Mouse (Mus musculus): ENCODE measurements around the gene Rbm19. TPM values are rescaled to one million over a fixed set of nuclear protein-coding genes. Genes with fewer than 3 reads are reported as not detected.
A peak's percentile ranks its signal among the peaks of the same experiment; 100 is the strongest.

Rbm19 gene
- polyA plus RNA-seq, 1 experiment from 2014 or later: 21.9 TPM

- 45% methylated on average over 10 of the region's 10 CpGs for WGBS
- Histone ChIP-seq H3K9ac (ENCODE audit: low read depth, low read length) (no peak overlapping the region), H3K36me3 (ENCODE audit: control insufficient read depth, insufficient read depth, low read length) (no peaks in the 10 kb centered on the region), H3K4me1 (ENCODE audit: control insufficient read depth, insufficient read depth, low read depth, low read length) (peaks cover 9% of the 10 kb centered on the region), H3K4me2 (ENCODE audit: low read length) (no peak overlapping the region), H3K27me3 (replicated peaks; ENCODE audit: control insufficient read depth, insufficient read depth, low read length) (no peaks in the 10 kb centered on the region), H3K27ac (ENCODE audit: low read depth, low read length) (peak overlapping the region; percentile 69), H3K4me3 (ENCODE audit: low read length) (no peak overlapping the region), H3K9me3 (ENCODE audit: control insufficient read depth, low read length) (no peaks in the 10 kb centered on the region)
- no peak for ATAC-seq
These were observed 39.4 kb downstream of the Rbm19 start for GRCm38 (mm10) chr5:120155672-120156071.

- H3K27ac ChIP-seq (ENCODE audit: low read depth, low read length): peak overlapping the region; percentile 69
- ATAC-seq: 0 out of 2 replicates have a peak, but pooled peaks have one; percentile 45
- no peak overlapping the region for H3K4me2 ChIP-seq (ENCODE audit: low read length)
- WGBS: 47% methylated on average over 21 of the region's 21 CpGs
- no peak overlapping the region for H3K9ac ChIP-seq (ENCODE audit: low read depth, low read length)
- H3K4me1 ChIP-seq (ENCODE audit: control insufficient read depth, insufficient read depth, low read depth, low read length): peaks cover 9% of the 10 kb centered on the region
- H3K4me3 ChIP-seq (ENCODE audit: low read length): no peak overlapping the region
- no peaks in the 10 kb centered on the region for H3K27me3 ChIP-seq (replicated peaks; ENCODE audit: control insufficient read depth, insufficient read depth, low read length)
- no peaks in the 10 kb centered on the region for H3K36me3 ChIP-seq (ENCODE audit: control insufficient read depth, insufficient read depth, low read length)
- no peaks in the 10 kb centered on the region for H3K9me3 ChIP-seq (ENCODE audit: control insufficient read depth, low read length)
These were observed 40.1 kb downstream of the Rbm19 start for GRCm38 (mm10) chr5:120156166-120156909.

GRCm38 (mm10) chr5:120157115-120157514 is 40.9 kb downstream of the Rbm19 start:
- Histone ChIP-seq H3K4me2 (ENCODE audit: low read length) (no peak overlapping the region), H3K4me1 (ENCODE audit: control insufficient read depth, insufficient read depth, low read depth, low read length) (peaks cover 9% of the 10 kb centered on the region), H3K9me3 (ENCODE audit: control insufficient read depth, low read length) (no peaks in the 10 kb centered on the region), H3K27me3 (replicated peaks; ENCODE audit: control insufficient read depth, insufficient read depth, low read length) (no peaks in the 10 kb centered on the region), H3K4me3 (ENCODE audit: low read length) (no peak overlapping the region), H3K27ac (ENCODE audit: low read depth, low read length) (no peak overlapping the region; the same call in 1 of the 2 replicates), H3K9ac (ENCODE audit: low read depth, low read length) (no peak overlapping the region), H3K36me3 (ENCODE audit: control insufficient read depth, insufficient read depth, low read length) (no peaks in the 10 kb centered on the region)
- ATAC-seq: no peak
- WGBS: 82% methylated on average over 3 of the region's 3 CpGs

GRCm38 (mm10) chr5:120158476-120158875 is 42.2 kb downstream of the Rbm19 start:
- Histone ChIP-seq H3K9ac (ENCODE audit: low read depth, low read length) (no peak overlapping the region), H3K4me1 (ENCODE audit: control insufficient read depth, insufficient read depth, low read depth, low read length) (peaks cover 8% of the 10 kb centered on the region), H3K27me3 (replicated peaks; ENCODE audit: control insufficient read depth, insufficient read depth, low read length) (no peaks in the 10 kb centered on the region), H3K4me2 (ENCODE audit: low read length) (no peak overlapping the region), H3K9me3 (ENCODE audit: control insufficient read depth, low read length) (no peaks in the 10 kb centered on the region), H3K27ac (ENCODE audit: low read depth, low read length) (no peak overlapping the region), H3K36me3 (ENCODE audit: control insufficient read depth, insufficient read depth, low read length) (no peaks in the 10 kb centered on the region), H3K4me3 (ENCODE audit: low read length) (no peak overlapping the region)
- 72% methylated on average over 2 of the region's 2 CpGs for WGBS
- no peak for ATAC-seq

DNA sequence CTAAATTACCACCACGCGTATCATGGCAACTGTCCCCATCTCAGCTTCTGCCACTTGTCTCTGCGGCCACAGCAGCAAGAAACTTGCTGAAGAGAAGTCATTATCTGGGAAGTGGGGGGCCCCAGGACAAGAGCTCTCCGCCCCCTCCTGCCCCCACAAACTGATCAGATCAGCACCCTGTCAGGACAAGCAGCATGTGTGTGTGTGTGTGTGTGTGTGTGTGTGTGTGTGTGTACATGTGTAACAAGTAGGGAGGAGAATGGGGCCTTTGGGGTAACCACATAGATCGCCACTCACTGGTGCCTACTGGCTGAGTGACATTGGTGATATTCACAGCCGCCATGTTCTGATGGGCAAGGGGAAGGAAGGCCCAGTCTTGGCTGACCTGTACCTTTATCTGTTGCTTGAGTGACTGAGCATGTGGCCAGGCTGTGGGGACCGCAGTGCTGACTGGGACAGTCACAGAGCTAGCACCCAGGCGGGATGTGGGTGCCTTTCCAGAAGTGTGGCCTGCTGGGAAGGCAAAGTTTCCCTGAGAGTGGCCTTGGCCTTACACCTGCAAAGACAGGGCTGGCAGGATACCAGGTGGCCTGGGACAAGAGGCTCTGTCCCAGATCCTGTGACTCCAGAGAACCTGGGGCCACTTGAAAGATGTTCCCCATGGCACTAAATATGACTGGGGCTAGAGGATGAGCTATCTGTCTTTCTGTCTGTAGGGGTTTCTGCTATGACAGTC is 44.8 kb downstream of the Rbm19 start:
- WGBS: 80% methylated on average over 8 of the region's 8 CpGs
- no peak overlapping the region for H3K4me2 ChIP-seq (ENCODE audit: low read length)
- no peaks in the 10 kb centered on the region for H3K27me3 ChIP-seq (replicated peaks; ENCODE audit: control insufficient read depth, insufficient read depth, low read length)
- H3K9me3 ChIP-seq (ENCODE audit: control insufficient read depth, low read length): no peaks in the 10 kb centered on the region
- H3K36me3 ChIP-seq (ENCODE audit: control insufficient read depth, insufficient read depth, low read length): no peaks in the 10 kb centered on the region
- H3K4me1 ChIP-seq (ENCODE audit: control insufficient read depth, insufficient read depth, low read depth, low read length): peaks cover 6% of the 10 kb centered on the region
- no peak for ATAC-seq
- H3K27ac ChIP-seq (ENCODE audit: low read depth, low read length): no peak overlapping the region
- no peak overlapping the region for H3K9ac ChIP-seq (ENCODE audit: low read depth, low read length)
- H3K4me3 ChIP-seq (ENCODE audit: low read length): no peak overlapping the region

DNA sequence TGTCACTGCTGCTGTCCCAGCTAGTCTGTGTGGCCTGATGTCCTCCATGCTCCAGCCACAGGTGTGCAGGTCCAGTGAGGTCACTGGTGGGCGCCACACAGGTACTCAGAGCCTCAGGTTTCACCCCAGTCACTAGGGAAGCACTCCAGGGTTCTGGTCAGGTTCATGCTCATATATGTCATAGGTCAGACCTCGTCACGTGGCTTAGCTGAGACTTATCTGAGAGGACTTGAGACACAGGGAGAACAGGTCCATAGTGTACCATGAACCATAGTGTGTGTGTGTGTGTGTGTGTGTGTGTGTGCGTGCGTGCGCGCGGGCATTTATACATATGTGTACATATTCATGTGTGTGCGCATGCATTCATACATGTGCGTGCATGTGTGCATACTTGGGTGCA is 46.4 kb downstream of the Rbm19 start:
- 97% methylated on average over 10 of the region's 10 CpGs for WGBS
- no peak overlapping the region for H3K27ac ChIP-seq (ENCODE audit: low read depth, low read length)
- no peak for ATAC-seq
- peaks cover 6% of the 10 kb centered on the region for H3K4me1 ChIP-seq (ENCODE audit: control insufficient read depth, insufficient read depth, low read depth, low read length)
- H3K4me3 ChIP-seq (ENCODE audit: low read length): no peak overlapping the region
- no peak overlapping the region for H3K4me2 ChIP-seq (ENCODE audit: low read length)
- no peaks in the 10 kb centered on the region for H3K27me3 ChIP-seq (replicated peaks; ENCODE audit: control insufficient read depth, insufficient read depth, low read length)
- no peak overlapping the region for H3K9ac ChIP-seq (ENCODE audit: low read depth, low read length)
- H3K36me3 ChIP-seq (ENCODE audit: control insufficient read depth, insufficient read depth, low read length): no peaks in the 10 kb centered on the region
- no peaks in the 10 kb centered on the region for H3K9me3 ChIP-seq (ENCODE audit: control insufficient read depth, low read length)

DNA sequence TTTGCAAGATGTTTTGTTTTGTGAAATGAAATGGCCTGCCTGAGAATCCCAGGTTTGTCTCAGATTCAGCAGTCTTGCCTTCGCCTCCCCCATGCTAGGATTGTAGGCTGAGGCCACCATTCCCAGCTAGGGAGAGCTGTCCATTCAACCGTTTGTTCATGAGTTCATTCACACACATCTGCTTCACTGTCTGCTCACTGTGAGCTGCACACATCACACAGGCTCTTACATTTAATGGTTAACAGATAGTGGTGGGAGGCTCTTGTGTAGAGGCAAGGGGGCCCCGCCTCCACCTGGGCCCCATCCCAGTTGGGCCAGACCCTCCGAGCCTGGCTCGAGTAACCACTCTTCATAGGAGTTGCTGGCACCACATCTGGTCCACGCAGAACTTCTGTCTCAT is 47.2 kb downstream of the Rbm19 start:
- ATAC-seq: no peak
- WGBS: 64% methylated on average over 6 of the region's 6 CpGs

GRCm38 (mm10) chr5:120164450-120164849 is 48.2 kb downstream of the Rbm19 start:
- WGBS: 51% methylated on average over 11 of the region's 11 CpGs
- Histone ChIP-seq H3K9ac (ENCODE audit: low read depth, low read length) (no peak overlapping the region), H3K36me3 (ENCODE audit: control insufficient read depth, insufficient read depth, low read length) (no peaks in the 10 kb centered on the region), H3K27ac (ENCODE audit: low read depth, low read length) (no peak overlapping the region), H3K9me3 (ENCODE audit: control insufficient read depth, low read length) (no peaks in the 10 kb centered on the region), H3K4me1 (ENCODE audit: control insufficient read depth, insufficient read depth, low read depth, low read length) (peaks cover 6% of the 10 kb centered on the region), H3K27me3 (replicated peaks; ENCODE audit: control insufficient read depth, insufficient read depth, low read length) (no peaks in the 10 kb centered on the region), H3K4me2 (ENCODE audit: low read length) (no peak overlapping the region), H3K4me3 (ENCODE audit: low read length) (no peak overlapping the region)
- ATAC-seq: peak; percentile 82

More for the DNA sequence above, 47.2 kb downstream of the Rbm19 start:
- H3K36me3 ChIP-seq (ENCODE audit: control insufficient read depth, insufficient read depth, low read length): no peaks in the 10 kb centered on the region
- no peak overlapping the region for H3K4me3 ChIP-seq (ENCODE audit: low read length)
- H3K27me3 ChIP-seq (replicated peaks; ENCODE audit: control insufficient read depth, insufficient read depth, low read length): no peaks in the 10 kb centered on the region
- no peaks in the 10 kb centered on the region for H3K9me3 ChIP-seq (ENCODE audit: control insufficient read depth, low read length)
- H3K4me1 ChIP-seq (ENCODE audit: control insufficient read depth, insufficient read depth, low read depth, low read length): peaks cover 6% of the 10 kb centered on the region
- H3K27ac ChIP-seq (ENCODE audit: low read depth, low read length): no peak overlapping the region
- H3K4me2 ChIP-seq (ENCODE audit: low read length): no peak overlapping the region
- no peak overlapping the region for H3K9ac ChIP-seq (ENCODE audit: low read depth, low read length)

DNA sequence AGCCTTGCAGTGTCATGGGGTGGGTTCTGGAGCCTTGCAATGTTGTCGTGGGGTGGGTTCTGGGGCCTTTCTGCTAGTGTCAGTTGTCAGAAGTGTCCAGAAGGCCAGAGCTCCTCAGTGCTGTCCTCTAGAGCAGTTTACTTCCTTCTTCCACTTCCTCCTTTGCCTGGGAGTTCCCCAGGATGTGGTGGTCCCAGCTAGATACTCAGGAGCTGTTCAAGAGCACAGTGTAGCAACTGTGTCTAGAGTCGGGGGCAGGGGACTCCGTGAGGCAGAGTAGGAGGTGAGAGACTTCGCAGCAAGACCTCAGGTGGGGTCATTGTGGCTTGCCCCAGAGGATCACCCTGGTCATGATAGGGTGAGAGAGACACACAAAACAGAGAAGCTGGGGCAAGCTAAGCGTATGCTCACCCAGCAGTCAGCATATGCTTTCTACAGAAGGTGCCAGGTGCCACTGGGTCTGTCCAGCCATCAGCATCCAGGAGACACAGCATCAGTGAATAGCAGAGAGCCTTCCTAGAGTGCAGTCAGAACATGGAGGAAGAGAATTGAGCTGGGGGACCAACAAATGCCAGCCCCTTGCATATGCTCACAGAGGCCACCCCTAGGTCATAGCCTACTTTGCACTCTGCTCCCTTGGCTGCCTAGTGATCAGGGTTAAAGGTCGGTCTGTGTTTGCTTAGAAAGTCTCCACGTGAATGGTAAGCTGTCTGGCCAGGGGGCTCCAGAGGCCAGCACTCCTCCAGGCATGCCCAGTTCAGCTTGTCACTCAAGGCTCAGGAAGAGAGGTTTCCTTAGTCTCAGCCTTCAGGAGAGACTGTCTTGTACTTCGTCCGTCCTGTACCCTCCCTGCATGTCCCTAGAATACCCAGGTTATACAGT is 49.0 kb downstream of the Rbm19 start:
- Histone ChIP-seq H3K4me3 (ENCODE audit: low read length) (no peak overlapping the region), H3K36me3 (ENCODE audit: control insufficient read depth, insufficient read depth, low read length) (no peaks in the 10 kb centered on the region), H3K4me2 (ENCODE audit: low read length) (no peak overlapping the region), H3K9me3 (ENCODE audit: control insufficient read depth, low read length) (no peaks in the 10 kb centered on the region), H3K4me1 (ENCODE audit: control insufficient read depth, insufficient read depth, low read depth, low read length) (peaks cover 6% of the 10 kb centered on the region), H3K27ac (ENCODE audit: low read depth, low read length) (no peak overlapping the region), H3K27me3 (replicated peaks; ENCODE audit: control insufficient read depth, insufficient read depth, low read length) (no peaks in the 10 kb centered on the region), H3K9ac (ENCODE audit: low read depth, low read length) (no peak overlapping the region)
- no peak for ATAC-seq
- WGBS: 75% methylated on average over 9 of the region's 9 CpGs

Measured in hindbrain, embryonic 16.5 days (tissue).